Mouse (Mus musculus) limb, embryonic 11.5 days (tissue): ENCODE results near the gene Sdk2. TPM values are rescaled to one million over a fixed set of nuclear protein-coding genes. Genes with fewer than 3 reads are reported as not detected.

Experiments
- ATAC-seq: fragments of 200-750 bp; cut with Nextera tagmentation; 2 replicates; pipeline ENCODE4 v1.8.0; 2017; ENCODE audit warnings: low read depth; ENCODE audit not compliant: insufficient number of reproducible peaks, low FRiP score, low TSS enrichment
- DNase-seq: peaks from one replicate; pipeline ENCODE4 v3.0.0-alpha.2; 2015; ENCODE audit warnings: low spot score
- H3K27ac ChIP-seq: fragments of 300-500 bp; sonication (generic); replicated peaks from 2 replicates; pipeline ENCODE4 v1.5.1; 2014; ENCODE audit warnings: low read depth, mild to moderate bottlenecking, low read length
- H3K27me3 ChIP-seq: fragments of 300-500 bp; sonication (generic); 2 replicates; pipeline ENCODE4 v1.6.1; 2014; ENCODE audit warnings: mild to moderate bottlenecking, low read length, mixed read lengths; ENCODE audit not compliant: control insufficient read depth, insufficient read depth
- H3K36me3 ChIP-seq: fragments of 300-500 bp; sonication (generic); 2 replicates; pipeline ENCODE4 v1.6.1; 2014; ENCODE audit warnings: mild to moderate bottlenecking, low read length, moderate library complexity, mixed read lengths; ENCODE audit not compliant: control insufficient read depth, insufficient read depth
- H3K4me1 ChIP-seq: fragments of 300-500 bp; sonication (generic); 2 replicates; pipeline ENCODE4 v1.6.1; 2014; ENCODE audit warnings: low read length, mixed read lengths; ENCODE audit not compliant: control insufficient read depth, insufficient read depth
- H3K4me2 ChIP-seq: fragments of 300-500 bp; sonication (generic); 2 replicates; pipeline ENCODE4 v1.6.1; 2014; ENCODE audit warnings: low read depth, mild to moderate bottlenecking, moderate library complexity; ENCODE audit not compliant: severe bottlenecking
- H3K4me3 ChIP-seq: fragments of 300-500 bp; sonication (generic); 2 replicates; pipeline ENCODE4 v1.5.1; 2014; ENCODE audit warnings: low read depth, low read length
- H3K9ac ChIP-seq: fragments of 300-500 bp; sonication (generic); 2 replicates; pipeline ENCODE4 v1.6.1; 2014; ENCODE audit warnings: mild to moderate bottlenecking, low read length
- H3K9me3 ChIP-seq: fragments of 300-500 bp; sonication (generic); 2 replicates; pipeline ENCODE4 v1.6.1; 2016; ENCODE audit warnings: low read length; ENCODE audit not compliant: control insufficient read depth
- WGBS: fragments of 180-500 bp; shearing (Covaris S2); extraction: QIAGEN DNeasy Blood & Tissue Kit; methylation state at CpG from one replicate; pipeline ENCODE4 v1.1.7; 2014; 5-methylcytosine and 5-hydroxymethylcytosine counted together
- polyA plus RNA-seq: library from polyadenylated mRNA; unstranded; fragments of >200 nt; fragmentation: Nextera tagmentation; extraction: Ambion mirVana; gene quantifications from 2 replicates; pipeline ENCODE4 v1.2.1, GENCODE M21; 2014

Gene Sdk2
- polyA plus RNA-seq, 1 experiment from 2014 or later = 0.60 TPM

GRCm38 (mm10) chr11:114022166-114022565 is 44.7 kb downstream of the Sdk2 start:
- no peak overlapping the region for H3K4me2 ChIP-seq
- H3K9ac ChIP-seq = no peak overlapping the region
- DNase-seq (no peak), ATAC-seq (no peak)
- H3K36me3 ChIP-seq = no peaks in the 10 kb centered on the region
- 0 out of 2 replicates have a peak, but pooled peaks cover 2% of the 10 kb centered on the region for H3K4me1 ChIP-seq
- 81% methylated on average over 4 of the region's 4 CpGs for WGBS
- no peak overlapping the region for H3K4me3 ChIP-seq
- H3K27me3 ChIP-seq = 0 out of 2 replicates have a peak, but pooled peaks cover 8% of the 10 kb centered on the region
- H3K9me3 ChIP-seq = no peaks in the 10 kb centered on the region
- H3K27ac ChIP-seq = no peak overlapping the region

GRCm38 (mm10) chr11:114019087-114019486 is 47.8 kb downstream of the Sdk2 start:
- H3K4me2 ChIP-seq = no peak overlapping the region
- no peaks in the 10 kb centered on the region for H3K9me3 ChIP-seq
- H3K27ac ChIP-seq = no peak overlapping the region
- 0 out of 2 replicates have a peak, but pooled peaks cover 8% of the 10 kb centered on the region for H3K27me3 ChIP-seq
- H3K36me3 ChIP-seq = no peaks in the 10 kb centered on the region
- H3K4me3 ChIP-seq = no peak overlapping the region
- ATAC-seq (no peak), DNase-seq (no peak)
- 31% methylated on average over 11 of the region's 11 CpGs for WGBS
- H3K9ac ChIP-seq = no peak overlapping the region
- H3K4me1 ChIP-seq = peaks cover 9% of the 10 kb centered on the region; the same call in 1 of the 2 replicates

GRCm38 (mm10) chr11:114016889-114017392 is 49.9 kb downstream of the Sdk2 start:
- no peak overlapping the region for H3K4me2 ChIP-seq
- 36% methylated on average over 14 of the region's 14 CpGs for WGBS
- no peak overlapping the region for H3K9ac ChIP-seq
- H3K9me3 ChIP-seq = no peaks in the 10 kb centered on the region
- no peak overlapping the region for H3K27ac ChIP-seq
- ATAC-seq (no peak), DNase-seq (no peak)
- H3K4me3 ChIP-seq = no peak overlapping the region
- 0 out of 2 replicates have a peak, but pooled peaks cover 5% of the 10 kb centered on the region for H3K27me3 ChIP-seq
- peaks cover 9% of the 10 kb centered on the region; the same call in 1 of the 2 replicates for H3K4me1 ChIP-seq
- no peaks in the 10 kb centered on the region for H3K36me3 ChIP-seq

- no peak for ATAC-seq
- Histone ChIP-seq H3K9me3 (no peaks in the 10 kb centered on the region), H3K4me2 (no peak overlapping the region), H3K4me1 (peaks cover 9% of the 10 kb centered on the region; the same call in 1 of the 2 replicates), H3K27ac (no peak overlapping the region), H3K4me3 (no peak overlapping the region), H3K9ac (no peak overlapping the region), H3K36me3 (no peaks in the 10 kb centered on the region), H3K27me3 (0 out of 2 replicates have a peak, but pooled peaks cover 5% of the 10 kb centered on the region)
- DNase-seq = no peak
- 26% methylated on average over 15 of the region's 15 CpGs for WGBS
These were observed 50.5 kb downstream of the Sdk2 start for GRCm38 (mm10) chr11:114016108-114016888.

DNA sequence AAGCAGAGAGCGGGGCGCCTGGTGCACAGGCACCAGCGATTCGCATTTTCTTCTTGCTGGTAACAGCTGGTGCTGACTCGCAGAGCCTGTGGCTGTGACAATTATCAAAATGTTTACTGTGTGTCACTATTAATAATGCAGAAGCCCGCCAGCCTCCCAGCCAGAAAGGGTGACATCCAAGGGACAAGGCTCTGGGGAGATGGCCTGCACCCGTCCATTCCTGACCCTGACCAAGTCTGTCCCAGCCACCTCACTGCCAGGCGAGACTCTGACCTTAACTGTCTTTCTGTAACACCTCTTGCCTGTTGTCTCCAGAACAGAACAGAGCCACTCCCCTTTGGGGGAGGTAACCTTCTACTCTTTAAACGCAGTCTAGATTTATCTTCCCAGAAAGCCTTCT is 55.3 kb downstream of the Sdk2 start:
- no peak overlapping the region for H3K4me3 ChIP-seq
- WGBS = 61% methylated on average over 9 of the region's 9 CpGs
- no peaks in the 10 kb centered on the region for H3K27me3 ChIP-seq
- no peaks in the 10 kb centered on the region for H3K9me3 ChIP-seq
- H3K4me2 ChIP-seq = no peak overlapping the region
- ATAC-seq (no peak), DNase-seq (no peak)
- H3K4me1 ChIP-seq = 0 out of 2 replicates have a peak, but pooled peaks cover 4% of the 10 kb centered on the region
- no peak overlapping the region for H3K9ac ChIP-seq
- no peak overlapping the region for H3K27ac ChIP-seq
- no peaks in the 10 kb centered on the region for H3K36me3 ChIP-seq

GRCm38 (mm10) chr11:114005879-114006278 is 61.0 kb downstream of the Sdk2 start:
- no peaks in the 10 kb centered on the region for H3K9me3 ChIP-seq
- WGBS = 66% methylated on average over 12 of the region's 12 CpGs

GRCm38 (mm10) chr11:114004651-114005050 is 62.2 kb downstream of the Sdk2 start:
- ATAC-seq = no peak
- Histone ChIP-seq H3K27me3 (no peaks in the 10 kb centered on the region), H3K4me2 (no peak overlapping the region), H3K36me3 (no peaks in the 10 kb centered on the region), H3K4me3 (no peak overlapping the region), H3K4me1 (peaks cover 3% of the 10 kb centered on the region; the same call in 1 of the 2 replicates), H3K9me3 (no peaks in the 10 kb centered on the region), H3K27ac (no peak overlapping the region), H3K9ac (no peak overlapping the region)
- no peak for DNase-seq
- 90% methylated on average over 7 of the region's 7 CpGs for WGBS

More at GRCm38 (mm10) chr11:114005879-114006278, 61.0 kb downstream of the Sdk2 start:
- ATAC-seq (no peak), DNase-seq (no peak)
- H3K27me3 ChIP-seq = no peaks in the 10 kb centered on the region
- no peaks in the 10 kb centered on the region for H3K4me1 ChIP-seq
- no peak overlapping the region for H3K9ac ChIP-seq
- H3K4me2 ChIP-seq = no peak overlapping the region
- no peak overlapping the region for H3K27ac ChIP-seq
- no peaks in the 10 kb centered on the region for H3K36me3 ChIP-seq
- no peak overlapping the region for H3K4me3 ChIP-seq

- Histone ChIP-seq H3K4me1 (peaks cover 3% of the 10 kb centered on the region; the same call in 1 of the 2 replicates), H3K36me3 (no peaks in the 10 kb centered on the region), H3K4me3 (no peak overlapping the region), H3K27ac (no peak overlapping the region), H3K4me2 (no peak overlapping the region), H3K27me3 (no peaks in the 10 kb centered on the region), H3K9ac (no peak overlapping the region), H3K9me3 (no peaks in the 10 kb centered on the region)
- 89% methylated on average over 3 of the region's 3 CpGs for WGBS
- ATAC-seq (no peak), DNase-seq (no peak)
These were observed 63.7 kb downstream of the Sdk2 start for GRCm38 (mm10) chr11:114003195-114003594.
